Mouse (Mus musculus) CH12.LX (cell line): ENCODE measurements around the gene Afg1l. TPM values are rescaled to one million over a fixed set of nuclear protein-coding genes. Genes with fewer than 3 reads are reported as not detected.

Experiments
- DNase-seq: peaks from one replicate; pipeline ENCODE4 v3.0.0-alpha.2; 2013; ENCODE audit errors: extremely low read depth
- H3K27ac ChIP-seq: 2 replicates; pipeline ENCODE4 v1.5.1; 2012; ENCODE audit warnings: low read depth, mild to moderate bottlenecking, control low read depth, moderate library complexity; ENCODE audit not compliant: insufficient read depth
- H3K27me3 ChIP-seq: replicated peaks from 2 replicates; pipeline ENCODE3; 2012; ENCODE audit warnings: inconsistent platforms
- H3K36me3 ChIP-seq, 2 experiments: replicated peaks in 1 of 2; 2 replicates each; pipeline versions ENCODE3 to v1.6.1; 2012; ENCODE audit warnings: inconsistent platforms in 1 of 2, low read length in 1 of 2, mild to moderate bottlenecking in 1 of 2, mixed read lengths in 1 of 2, moderate library complexity in 1 of 2; ENCODE audit not compliant: control insufficient read depth in 1 of 2, insufficient read depth in 1 of 2
- H3K4me1 ChIP-seq, 2 experiments: 2 replicates each; pipeline ENCODE4 v1.6.1; 2012; ENCODE audit warnings: inconsistent platforms in 1 of 2, moderate library complexity in 1 of 2; ENCODE audit not compliant: insufficient read depth in 2 of 2, control insufficient read depth in 1 of 2
- H3K4me2 ChIP-seq: 2 replicates; pipeline ENCODE4 v1.6.1; 2012; ENCODE audit warnings: low read depth, mild to moderate bottlenecking, control low read depth; ENCODE audit not compliant: poor library complexity, insufficient read depth, severe bottlenecking
- H3K4me3 ChIP-seq, 3 experiments: fragments of 150-350 bp in 1 of 3; sonication (generic) in 1 of 3; replicated peaks in 1 of 3; 2 replicates each; pipeline versions ENCODE3 to v1.5.1; 2011 to 2012; ENCODE audit warnings: low read depth in 2 of 3, low read length in 2 of 3, mild to moderate bottlenecking in 2 of 3, moderate library complexity in 2 of 3, control low read depth in 1 of 3, improper control_type of control experiment in 1 of 3, inconsistent platforms in 1 of 3, mixed read lengths in 1 of 3; ENCODE audit not compliant: poor library complexity in 1 of 3
- H3K79me2 ChIP-seq: replicated peaks from 2 replicates; pipeline ENCODE4 v1.6.1; 2012; ENCODE audit warnings: mild to moderate bottlenecking, moderate library complexity; ENCODE audit not compliant: control insufficient read depth, poor library complexity, insufficient read depth, severe bottlenecking; ENCODE audit errors: extremely low read depth
- H3K9ac ChIP-seq: 2 replicates; pipeline ENCODE4 v1.6.1; 2012; ENCODE audit warnings: low read depth, mild to moderate bottlenecking, control low read depth, moderate library complexity; ENCODE audit not compliant: insufficient read depth
- H3K9me3 ChIP-seq: replicated peaks from 2 replicates; pipeline ENCODE3; 2012; ENCODE audit warnings: low read length, inconsistent platforms, mixed read lengths
- BHLHE40 ChIP-seq: IDR thresholded peaks from 2 replicates; pipeline ENCODE4 v1.6.1; 2011; ENCODE audit warnings: mild to moderate bottlenecking, low read depth, low read length, improper control_type of control experiment
- CHD1 ChIP-seq: IDR thresholded peaks from 2 replicates; pipeline ENCODE4 v1.6.1; 2012; ENCODE audit warnings: low read depth, low read length, improper control_type of control experiment, inconsistent platforms
- CHD2 ChIP-seq: IDR thresholded peaks from 2 replicates; pipeline ENCODE4 v1.6.1; 2011; ENCODE audit warnings: low read length, improper control_type of control experiment
- CTCF ChIP-seq, 2 experiments: IDR thresholded peaks in 1 of 2; conservative IDR thresholded peaks in 1 of 2; 2 replicates each; pipeline ENCODE4 v1.5.1; 2011 to 2012; ENCODE audit warnings: low read depth in 2 of 2, low read length in 2 of 2, improper control_type of control experiment in 1 of 2, inconsistent platforms in 1 of 2, mild to moderate bottlenecking in 1 of 2, moderate library complexity in 1 of 2
- E2F4 ChIP-seq: IDR thresholded peaks from 2 replicates; pipeline ENCODE4 v1.6.1; 2011; ENCODE audit warnings: low read depth, low read length, improper control_type of control experiment; ENCODE audit not compliant: insufficient replicate concordance
- ELF1 ChIP-seq: IDR thresholded peaks from 2 replicates; pipeline ENCODE4 v1.6.1; 2014; ENCODE audit warnings: low read depth, mild to moderate bottlenecking, inconsistent platforms, low read length, improper control_type of control experiment
- EP300 ChIP-seq: IDR thresholded peaks from 2 replicates; pipeline ENCODE4 v1.6.1; 2011; ENCODE audit warnings: low read length, improper control_type of control experiment
- ETS1 ChIP-seq: conservative IDR thresholded peaks from 2 replicates; pipeline ENCODE4 v1.6.1; 2012; ENCODE audit warnings: low read depth, mild to moderate bottlenecking, inconsistent platforms, low read length, improper control_type of control experiment, moderate library complexity
- GABPA ChIP-seq: IDR thresholded peaks from 2 replicates; pipeline ENCODE4 v1.6.1; 2012; ENCODE audit warnings: low read depth, low read length, improper control_type of control experiment, inconsistent platforms; ENCODE audit not compliant: insufficient replicate concordance
- HCFC1 ChIP-seq: IDR thresholded peaks from 2 replicates; pipeline ENCODE4 v1.6.1; 2012; ENCODE audit warnings: low read depth, mild to moderate bottlenecking, inconsistent platforms, low read length, improper control_type of control experiment
- IRF4 ChIP-seq: IDR thresholded peaks from 2 replicates; pipeline ENCODE4 v1.6.1; 2014; ENCODE audit warnings: low read depth, mild to moderate bottlenecking, inconsistent platforms, low read length, improper control_type of control experiment
- JUN ChIP-seq: IDR thresholded peaks from 2 replicates; pipeline ENCODE4 v1.6.1; 2011; ENCODE audit warnings: low read depth, mild to moderate bottlenecking, low read length, improper control_type of control experiment, moderate library complexity; ENCODE audit not compliant: insufficient read depth
- JUND ChIP-seq: conservative IDR thresholded peaks from 2 replicates; pipeline ENCODE4 v1.6.1; 2011; ENCODE audit warnings: low read depth, low read length, improper control_type of control experiment
- KAT2A ChIP-seq: IDR thresholded peaks from 2 replicates; pipeline ENCODE4 v1.6.1; 2012; ENCODE audit warnings: low read length, improper control_type of control experiment, inconsistent platforms; ENCODE audit not compliant: insufficient replicate concordance
- MAFK ChIP-seq: IDR thresholded peaks from 2 replicates; pipeline ENCODE4 v1.6.1; 2011; ENCODE audit warnings: low read length, improper control_type of control experiment; ENCODE audit not compliant: insufficient replicate concordance
- MAX ChIP-seq: IDR thresholded peaks from 2 replicates; pipeline ENCODE4 v1.6.1; 2011; ENCODE audit warnings: low read length, improper control_type of control experiment
- MAZ ChIP-seq: IDR thresholded peaks from 2 replicates; pipeline ENCODE4 v1.6.1; 2012; ENCODE audit warnings: low read depth, mild to moderate bottlenecking, inconsistent platforms, low read length, improper control_type of control experiment, moderate library complexity
- MEF2A ChIP-seq: IDR thresholded peaks from 2 replicates; pipeline ENCODE4 v1.6.1; 2014; ENCODE audit warnings: low read depth, mild to moderate bottlenecking, inconsistent platforms, low read length, improper control_type of control experiment, borderline replicate concordance
- MXI1 ChIP-seq: IDR thresholded peaks from 2 replicates; pipeline ENCODE4 v1.6.1; 2011; ENCODE audit warnings: mild to moderate bottlenecking, low read depth, low read length, improper control_type of control experiment
- MYC ChIP-seq: IDR thresholded peaks from 2 replicates; pipeline ENCODE4 v1.6.1; 2011; ENCODE audit warnings: low read depth, mild to moderate bottlenecking, improper control_type of control experiment, low read length
- NELFE ChIP-seq: IDR thresholded peaks from 2 replicates; pipeline ENCODE4 v1.6.1; 2011; ENCODE audit warnings: low read depth, low read length, improper control_type of control experiment
- NRF1 ChIP-seq: IDR thresholded peaks from 2 replicates; pipeline ENCODE4 v1.6.1; 2014; ENCODE audit warnings: low read depth, mild to moderate bottlenecking, inconsistent platforms, low read length, improper control_type of control experiment, moderate library complexity
- PAX5 ChIP-seq: IDR thresholded peaks from 2 replicates; pipeline ENCODE4 v1.6.1; 2012; ENCODE audit warnings: low read length, inconsistent platforms, mixed read lengths
- POLR2A ChIP-seq: IDR thresholded peaks from 2 replicates; pipeline ENCODE4 v1.6.1; 2011; ENCODE audit warnings: low read depth, mild to moderate bottlenecking, improper control_type of control experiment, low read length
- POLR2AphosphoS2 ChIP-seq: IDR thresholded peaks from 2 replicates; pipeline ENCODE4 v1.6.1; 2011; ENCODE audit warnings: low read depth, low read length, improper control_type of control experiment
- RAD21 ChIP-seq: IDR thresholded peaks from 2 replicates; pipeline ENCODE4 v1.6.1; 2011; ENCODE audit warnings: low read depth, mild to moderate bottlenecking, low read length, improper control_type of control experiment, moderate library complexity
- RCOR1 ChIP-seq: conservative IDR thresholded peaks from 2 replicates; pipeline ENCODE4 v1.6.1; 2012; ENCODE audit warnings: low read depth, mild to moderate bottlenecking, inconsistent platforms, low read length, improper control_type of control experiment
- SIN3A ChIP-seq: IDR thresholded peaks from 2 replicates; pipeline ENCODE4 v1.6.1; 2012; ENCODE audit warnings: low read length, improper control_type of control experiment, inconsistent platforms
- SMC3 ChIP-seq: IDR thresholded peaks from 2 replicates; pipeline ENCODE4 v1.6.1; 2011; ENCODE audit warnings: low read depth, low read length, improper control_type of control experiment
- TBP ChIP-seq: conservative IDR thresholded peaks from 2 replicates; pipeline ENCODE4 v1.6.1; 2011; ENCODE audit warnings: low read depth, low read length, improper control_type of control experiment
- TCF12 ChIP-seq: IDR thresholded peaks from 2 replicates; pipeline ENCODE4 v1.6.1; 2014; ENCODE audit warnings: low read depth, mild to moderate bottlenecking, inconsistent platforms, low read length, improper control_type of control experiment
- UBTF ChIP-seq: IDR thresholded peaks from 2 replicates; pipeline ENCODE4 v1.6.1; 2012; ENCODE audit warnings: low read depth, mild to moderate bottlenecking, inconsistent platforms, low read length, improper control_type of control experiment, moderate library complexity
- USF1 ChIP-seq: IDR thresholded peaks from 2 replicates; pipeline ENCODE4 v1.6.1; 2014; ENCODE audit warnings: low read depth, mild to moderate bottlenecking, inconsistent platforms, low read length, improper control_type of control experiment
- USF2 ChIP-seq: conservative IDR thresholded peaks from 2 replicates; pipeline ENCODE4 v1.6.1; 2011; ENCODE audit warnings: low read depth, low read length, improper control_type of control experiment
- ZC3H11A ChIP-seq: IDR thresholded peaks from 2 replicates; pipeline ENCODE4 v1.6.1; 2012; ENCODE audit warnings: low read depth, mild to moderate bottlenecking, inconsistent platforms, low read length, improper control_type of control experiment
- ZKSCAN1 ChIP-seq: IDR thresholded peaks from 2 replicates; pipeline ENCODE4 v1.6.1; 2012; ENCODE audit warnings: low read depth, inconsistent platforms, low read length, improper control_type of control experiment, borderline replicate concordance
- ZMIZ1 ChIP-seq: IDR thresholded peaks from 2 replicates; pipeline ENCODE4 v1.6.1; 2012; ENCODE audit warnings: low read depth, mild to moderate bottlenecking, inconsistent platforms, low read length, improper control_type of control experiment
- ZNF384 ChIP-seq: IDR thresholded peaks from 2 replicates; pipeline ENCODE4 v1.6.1; 2012; ENCODE audit warnings: low read depth, low read length, improper control_type of control experiment, inconsistent platforms
- dilution Hi-C: fragments of 300-500 bp; cut with MboI; formaldehyde crosslinking; loops from 2 replicates; pipeline ENCODE4 v1.14.3; 2020; ENCODE audit warnings: low sequenced_read_pairs; ENCODE audit not compliant: extremely low pct_unique_long_range_greater_than_20kb, extremely low pct_ligation_motif_present
- in situ Hi-C: fragments of 300-500 bp; cut with MboI; formaldehyde crosslinking; loops from 3 replicates; pipeline ENCODE4 v1.14.3; 2019; ENCODE audit warnings: low sequenced_read_pairs, low pct_ligation_motif_present, low pct_unique_long_range_greater_than_20kb, mixed read lengths
- polyA plus RNA-seq: library from polyadenylated mRNA; unstranded; fragments of >175 nt; gene quantifications from 2 replicates; pipeline ENCODE4 v1.2.1, GENCODE M21; 2012; ENCODE audit warnings: low read depth; ENCODE audit not compliant: insufficient read length
- total RNA-seq, 2 experiments: library from RNA; depleted of rRNA; stranded (reverse); fragments of 300-350 nt in 1 of 2; fragments of >200 nt in 1 of 2; gene quantifications; 2 replicates each; pipeline ENCODE4 v1.2.3; 2012 to 2014

The Afg1l gene
- total and polyA plus RNA-seq, 3 experiments, result 3.1 to 6.9 (median 4.5) TPM

GRCm38 (mm10) chr10:42269281-42270025, 208.9 kb downstream of the Afg1l start:
- in situ Hi-C loops (no loop called here), dilution Hi-C loops (no loop called here)
- peaks cover 29 to 56% of the 10 kb centered on the region in 2 experiments for H3K36me3 ChIP-seq
- peak overlapping the region; percentile 71 for H3K27ac ChIP-seq
- H3K4me2 ChIP-seq, result peak overlapping the region; percentile 89
- H3K9ac ChIP-seq, result peak overlapping the region; percentile 41
- H3K27me3 ChIP-seq, result no peaks in the 10 kb centered on the region
- peak overlapping the region in 2 of 3 experiments; percentile 7 to 37 for H3K4me3 ChIP-seq
- DNase-seq, result peak; percentile 72
- H3K4me1 ChIP-seq, result peaks cover 9 to 56% of the 10 kb centered on the region in 2 experiments
- peaks cover under 1% of the 10 kb centered on the region for H3K9me3 ChIP-seq
- peaks cover 41% of the 10 kb centered on the region for H3K79me2 ChIP-seq
- TF ChIP-seq E2F4 (no peak), SIN3A (peak; percentile 89), RCOR1 (no peak), SMC3 (no peak), TBP (peak; percentile 41; the same call in 1 of the 2 replicates), NRF1 (no peak), EP300 (peak; percentile 34), MAFK (no peak), ETS1 (peak; percentile 54; the same call in 1 of the 2 replicates), NELFE (no peak), USF1 (no peak), ZKSCAN1 (no peak), PAX5 (no peak), ZC3H11A (no peak), CHD2 (no peak), TCF12 (peak; percentile 25; the same call in 1 of the 2 replicates), POLR2A (peak; percentile 66), JUN (no peak), ELF1 (no peak), MXI1 (peak; percentile 70), CTCF (conservative IDR thresholded peaks at IDR 0.05 in 1 of 2, IDR thresholded peaks at IDR 0.05 in 1 of 2; ENCODE audit: low read depth in 2 of 2, low read length in 2 of 2) (no peak), UBTF (no peak), JUND (no peak), POLR2AphosphoS2 (no peak), HCFC1 (no peak), MAZ (no peak), IRF4 (peak; percentile 52; the same call in 1 of the 2 replicates), MAX (peak; percentile 57), MEF2A (peak; percentile 49; the same call in 1 of the 2 replicates), KAT2A (no peak), BHLHE40 (peak; percentile 87), ZMIZ1 (no peak), USF2 (no peak), MYC (no peak; the same call in 1 of the 2 replicates), CHD1 (no peak), RAD21 (no peak), GABPA (no peak), ZNF384 (no peak)
- TF ChIP-seq, all 38 proteins: peak for 11
